Mouse (Mus musculus) splenic B cell, adult 2 months (primary cell): ENCODE measurements around the gene Sod3.

Source experiments
- DNase-seq: peaks from one replicate; pipeline ENCODE4 v3.0.0-alpha.2; 2011; ENCODE audit warnings: low read depth, low spot score
- H3K27me3 ChIP-seq: 2 replicates; pipeline ENCODE4 v1.6.1; 2012; ENCODE audit warnings: mild to moderate bottlenecking, low read length, moderate library complexity, mixed read lengths; ENCODE audit not compliant: control insufficient read depth, poor library complexity, insufficient read depth, severe bottlenecking
- H3K36me3 ChIP-seq: 2 replicates; pipeline ENCODE4 v1.6.1; 2012; ENCODE audit warnings: mild to moderate bottlenecking, low read length, moderate library complexity, mixed read lengths; ENCODE audit not compliant: control insufficient read depth, poor library complexity, insufficient read depth, severe bottlenecking

Sod3 gene

GRCm38 (mm10) chr5:52362776-52363467 lies 669 bp upstream of the Sod3 start:
- DNase-seq = no peak
- no peaks in the 10 kb centered on the region for H3K36me3 ChIP-seq
- no peaks in the 10 kb centered on the region for H3K27me3 ChIP-seq

- Histone ChIP-seq H3K36me3 (no peaks in the 10 kb centered on the region), H3K27me3 (no peaks in the 10 kb centered on the region)
- no peak for DNase-seq
These were observed 930 bp downstream of the Sod3 start for GRCm38 (mm10) chr5:52364521-52364920.

GRCm38 (mm10) chr5:52365930-52366329 lies 2.3 kb downstream of the Sod3 start:
- no peaks in the 10 kb centered on the region for H3K27me3 ChIP-seq
- no peaks in the 10 kb centered on the region for H3K36me3 ChIP-seq
- DNase-seq = no peak

GRCm38 (mm10) chr5:52366661-52367060 lies 3.1 kb downstream of the Sod3 start:
- no peak for DNase-seq
- Histone ChIP-seq H3K27me3 (no peaks in the 10 kb centered on the region), H3K36me3 (no peaks in the 10 kb centered on the region)

GRCm38 (mm10) chr5:52367866-52368840 lies 4.6 kb downstream of the Sod3 start:
- H3K27me3 ChIP-seq = no peaks in the 10 kb centered on the region
- no peaks in the 10 kb centered on the region for H3K36me3 ChIP-seq
- no peak for DNase-seq

- Histone ChIP-seq H3K36me3 (no peaks in the 10 kb centered on the region), H3K27me3 (no peaks in the 10 kb centered on the region)
- DNase-seq = no peak
These were observed 7.3 kb downstream of the Sod3 start for GRCm38 (mm10) chr5:52370901-52371300.

- DNase-seq = no peak
- Histone ChIP-seq H3K27me3 (no peaks in the 10 kb centered on the region), H3K36me3 (no peaks in the 10 kb centered on the region)
These were observed 12.3 kb downstream of the Sod3 start for GRCm38 (mm10) chr5:52375847-52376246.

GRCm38 (mm10) chr5:52382837-52383236 lies 19.2 kb downstream of the Sod3 start:
- no peak for DNase-seq
- no peaks in the 10 kb centered on the region for H3K36me3 ChIP-seq
- H3K27me3 ChIP-seq = no peaks in the 10 kb centered on the region

- Histone ChIP-seq H3K36me3 (no peaks in the 10 kb centered on the region), H3K27me3 (no peaks in the 10 kb centered on the region)
- no peak for DNase-seq
These were observed 20.2 kb downstream of the Sod3 start for GRCm38 (mm10) chr5:52383748-52384147.

- DNase-seq = no peak
These were observed 22.4 kb downstream of the Sod3 start for GRCm38 (mm10) chr5:52386016-52386415.

GRCm38 (mm10) chr5:52388092-52388749 lies 24.6 kb downstream of the Sod3 start:
- DNase-seq = no peak
- no peaks in the 10 kb centered on the region for H3K27me3 ChIP-seq
- H3K36me3 ChIP-seq = no peaks in the 10 kb centered on the region

More at GRCm38 (mm10) chr5:52386016-52386415, 22.4 kb downstream of the Sod3 start:
- Histone ChIP-seq H3K36me3 (no peaks in the 10 kb centered on the region), H3K27me3 (no peaks in the 10 kb centered on the region)

GRCm38 (mm10) chr5:52390381-52390780 lies 26.8 kb downstream of the Sod3 start:
- no peaks in the 10 kb centered on the region for H3K27me3 ChIP-seq
- DNase-seq = no peak
- H3K36me3 ChIP-seq = no peaks in the 10 kb centered on the region

- Histone ChIP-seq H3K36me3 (no peaks in the 10 kb centered on the region), H3K27me3 (no peaks in the 10 kb centered on the region)
- no peak for DNase-seq
These were observed 27.9 kb downstream of the Sod3 start for GRCm38 (mm10) chr5:52391471-52391870.

- no peak for DNase-seq
- Histone ChIP-seq H3K36me3 (no peaks in the 10 kb centered on the region), H3K27me3 (no peaks in the 10 kb centered on the region)
These were observed 30.2 kb downstream of the Sod3 start for GRCm38 (mm10) chr5:52393756-52394155.

GRCm38 (mm10) chr5:52404373-52404772 lies 40.8 kb downstream of the Sod3 start:
- H3K36me3 ChIP-seq = no peaks in the 10 kb centered on the region
- no peak for DNase-seq
- H3K27me3 ChIP-seq = no peaks in the 10 kb centered on the region
